Mouse (Mus musculus) splenic B cell, adult 2 months (primary cell): ENCODE measurements around the gene Add3.
A peak's percentile ranks its signal among the peaks of the same experiment; 100 is the strongest.

Experiments used
- DNase-seq: peaks from one replicate; pipeline ENCODE4 v3.0.0-alpha.2; 2011; ENCODE audit warnings: low read depth, low spot score
- H3K27me3 ChIP-seq: 2 replicates; pipeline ENCODE4 v1.6.1; 2012; ENCODE audit warnings: mild to moderate bottlenecking, low read length, moderate library complexity, mixed read lengths; ENCODE audit not compliant: control insufficient read depth, poor library complexity, insufficient read depth, severe bottlenecking
- H3K36me3 ChIP-seq: 2 replicates; pipeline ENCODE4 v1.6.1; 2012; ENCODE audit warnings: mild to moderate bottlenecking, low read length, moderate library complexity, mixed read lengths; ENCODE audit not compliant: control insufficient read depth, poor library complexity, insufficient read depth, severe bottlenecking

Gene Add3

GRCm38 (mm10) chr19:53188724-53189220, 48.5 kb downstream of the Add3 start:
- H3K27me3 ChIP-seq: no peaks in the 10 kb centered on the region
- DNase-seq: no peak
- H3K36me3 ChIP-seq: peaks cover 4% of the 10 kb centered on the region; the same call in 1 of the 2 replicates

GRCm38 (mm10) chr19:53189736-53190135, 49.5 kb downstream of the Add3 start:
- DNase-seq: no peak
- Histone ChIP-seq H3K27me3 (no peaks in the 10 kb centered on the region), H3K36me3 (peaks cover 4% of the 10 kb centered on the region; the same call in 1 of the 2 replicates)

GRCm38 (mm10) chr19:53190232-53190631, 50.0 kb downstream of the Add3 start:
- DNase-seq: no peak
- Histone ChIP-seq H3K36me3 (peaks cover 4% of the 10 kb centered on the region; the same call in 1 of the 2 replicates), H3K27me3 (no peaks in the 10 kb centered on the region)

GRCm38 (mm10) chr19:53191867-53192487, 51.7 kb downstream of the Add3 start:
- H3K36me3 ChIP-seq: peaks cover 4% of the 10 kb centered on the region; the same call in 1 of the 2 replicates
- DNase-seq: no peak
- no peaks in the 10 kb centered on the region for H3K27me3 ChIP-seq

- DNase-seq: no peak
These were observed 52.9 kb downstream of the Add3 start for GRCm38 (mm10) chr19:53193190-53193589.

GRCm38 (mm10) chr19:53193964-53194582, 53.8 kb downstream of the Add3 start:
- DNase-seq: peak; percentile 65
- Histone ChIP-seq H3K27me3 (no peaks in the 10 kb centered on the region), H3K36me3 (peaks cover 4% of the 10 kb centered on the region; the same call in 1 of the 2 replicates)

More at GRCm38 (mm10) chr19:53193190-53193589, 52.9 kb downstream of the Add3 start:
- Histone ChIP-seq H3K27me3 (no peaks in the 10 kb centered on the region), H3K36me3 (peaks cover 4% of the 10 kb centered on the region; the same call in 1 of the 2 replicates)

GRCm38 (mm10) chr19:53194751-53195520, 54.7 kb downstream of the Add3 start:
- peak; percentile 52 for DNase-seq
- no peaks in the 10 kb centered on the region for H3K27me3 ChIP-seq
- 0 out of 2 replicates have a peak, but pooled peaks cover 6% of the 10 kb centered on the region for H3K36me3 ChIP-seq

- Histone ChIP-seq H3K27me3 (no peaks in the 10 kb centered on the region), H3K36me3 (peaks cover 5% of the 10 kb centered on the region)
- no peak for DNase-seq
These were observed 56.7 kb downstream of the Add3 start for GRCm38 (mm10) chr19:53196961-53197360.

GRCm38 (mm10) chr19:53197766-53198165, 57.5 kb downstream of the Add3 start:
- Histone ChIP-seq H3K27me3 (no peaks in the 10 kb centered on the region), H3K36me3 (peaks cover 7% of the 10 kb centered on the region)
- DNase-seq: no peak

- Histone ChIP-seq H3K27me3 (no peaks in the 10 kb centered on the region), H3K36me3 (peaks cover 7% of the 10 kb centered on the region)
- DNase-seq: no peak
These were observed 58.7 kb downstream of the Add3 start for GRCm38 (mm10) chr19:53198706-53199572.

GRCm38 (mm10) chr19:53199711-53200110, 59.5 kb downstream of the Add3 start:
- peaks cover 7% of the 10 kb centered on the region for H3K36me3 ChIP-seq
- H3K27me3 ChIP-seq: no peaks in the 10 kb centered on the region
- no peak for DNase-seq

GRCm38 (mm10) chr19:53202116-53202515, 61.9 kb downstream of the Add3 start:
- Histone ChIP-seq H3K36me3 (peaks cover 7% of the 10 kb centered on the region), H3K27me3 (no peaks in the 10 kb centered on the region)
- DNase-seq: no peak

GRCm38 (mm10) chr19:53206986-53207385, 66.7 kb downstream of the Add3 start:
- Histone ChIP-seq H3K36me3 (peaks cover 2% of the 10 kb centered on the region; the same call in 1 of the 2 replicates), H3K27me3 (no peaks in the 10 kb centered on the region)
- DNase-seq: peak; percentile 54

GRCm38 (mm10) chr19:53208830-53209229, 68.6 kb downstream of the Add3 start:
- peak; percentile 64 for DNase-seq
- Histone ChIP-seq H3K27me3 (no peaks in the 10 kb centered on the region), H3K36me3 (no peaks in the 10 kb centered on the region)
